Mouse (Mus musculus) monocyte, adult 2 months (primary cell): ENCODE data around the gene Tuba4a.

Experiments
- DNase-seq, 2 experiments: peaks; one replicate each; pipeline ENCODE4 v3.0.0; 2022; ENCODE audit warnings: low spot score in 2 of 2, low read depth in 1 of 2

Gene Tuba4a

DNA sequence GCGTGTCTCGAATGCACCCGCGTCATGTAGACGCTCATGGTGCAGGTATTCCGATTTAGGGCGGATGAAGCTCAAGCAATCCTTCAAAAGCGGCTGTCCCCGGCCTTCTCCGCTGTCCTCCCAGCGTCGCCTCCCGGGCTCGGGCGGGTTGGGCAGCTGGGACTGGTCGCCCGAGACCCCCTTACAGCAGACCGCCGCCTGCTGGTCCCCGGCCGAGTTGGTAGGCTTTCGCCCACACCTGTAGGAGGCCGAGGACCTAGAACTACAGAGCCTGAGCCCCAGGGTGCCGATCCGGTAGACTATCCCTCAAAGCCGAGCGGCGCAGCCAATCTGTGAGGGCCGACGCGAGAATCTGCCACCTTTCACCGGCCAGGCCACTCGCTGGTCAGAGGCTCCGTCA lies at the start of gene Tuba4a:
TSS of gene Tuba4a (minus strand) at position 335 of the 400 bp plus-strand sequence.
- DNase-seq: no peak

DNA sequence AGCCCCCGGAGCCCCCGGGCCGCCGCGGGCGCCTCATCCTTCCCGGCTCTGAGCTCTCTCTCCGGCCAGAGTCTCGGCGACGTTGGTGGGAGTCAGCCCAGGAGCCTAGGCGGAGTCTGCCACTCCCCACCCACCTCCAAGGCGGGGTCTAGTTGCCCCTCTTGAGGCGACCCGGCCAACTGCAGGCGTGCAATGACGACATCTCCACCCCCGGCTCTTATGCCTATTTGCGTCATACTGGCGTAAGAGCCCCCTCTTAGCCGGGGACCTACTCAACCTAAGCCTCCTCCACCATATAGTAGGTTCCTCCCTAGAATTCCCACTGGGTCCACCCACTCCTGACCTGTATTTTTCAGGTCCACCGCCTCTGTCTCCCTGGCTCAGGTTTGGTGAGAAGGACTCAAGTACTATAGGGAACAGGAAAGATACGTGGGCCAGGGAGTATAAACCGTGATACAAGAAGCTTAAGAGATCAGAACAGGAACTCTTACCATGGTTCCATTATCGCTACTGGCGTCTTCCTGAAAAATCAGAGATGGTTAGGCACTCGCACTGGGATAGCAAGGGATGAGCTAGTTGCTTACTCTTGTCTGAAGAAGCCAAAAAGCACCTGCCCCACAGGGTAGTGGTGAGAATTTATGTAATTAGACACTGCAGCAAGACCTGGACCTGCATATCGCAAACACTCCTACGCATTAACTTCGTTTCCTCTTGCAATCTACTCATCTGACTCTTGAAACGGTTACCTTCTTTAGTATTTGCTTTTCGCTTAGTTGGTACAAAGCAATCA lies 44.6 kb upstream of the Tuba4a start, which contains the start of gene Ptprn:
TSS of gene Ptprn (minus strand) at position 412 of the 790 bp plus-strand sequence.
- no peak for DNase-seq

DNA sequence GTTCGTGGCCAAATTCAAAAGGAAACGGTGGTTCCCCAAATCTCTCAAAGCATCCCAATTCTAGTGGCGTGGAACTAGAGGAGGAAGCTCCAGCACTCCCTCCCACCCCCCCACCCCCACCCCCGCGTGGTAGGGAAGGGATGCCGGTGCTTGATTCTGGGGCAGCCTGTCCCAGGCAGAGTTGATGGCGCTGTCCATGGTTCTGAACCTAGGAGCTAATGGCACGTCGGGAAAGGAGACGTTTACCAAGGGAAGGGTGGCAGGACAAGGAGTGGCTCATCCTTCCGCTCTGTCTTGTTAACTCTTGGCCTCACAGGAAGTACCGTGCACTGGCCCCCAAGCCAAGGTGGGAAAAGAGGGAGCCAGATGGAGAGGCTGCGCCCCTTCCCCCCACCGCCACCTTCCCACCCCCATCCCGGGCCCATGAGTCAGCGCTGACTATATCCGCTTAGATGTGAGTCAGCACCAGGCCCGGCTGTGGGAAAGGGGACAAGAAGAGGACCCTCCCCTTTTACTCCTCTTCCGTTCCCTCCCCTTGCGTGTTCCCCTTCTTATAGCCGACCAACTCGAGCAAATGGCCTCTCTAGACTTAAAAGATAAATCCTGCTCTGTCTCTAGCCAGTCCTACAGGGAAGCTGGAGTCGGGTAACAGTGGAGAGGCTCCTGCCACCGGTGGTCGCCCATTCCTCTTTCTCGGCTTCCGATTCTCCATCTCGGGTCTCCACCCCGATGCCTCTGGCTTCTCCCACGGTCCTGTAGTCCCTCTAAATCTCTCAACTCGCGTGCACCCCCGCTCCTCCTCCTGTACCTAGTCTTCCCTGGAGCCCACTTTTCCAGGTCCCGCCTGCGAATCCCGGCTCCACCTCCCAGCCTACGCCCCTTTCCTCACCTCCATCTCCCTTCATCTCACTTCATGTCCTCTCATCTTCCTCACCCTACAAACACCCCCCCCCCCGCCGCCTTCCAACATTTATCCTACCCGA lies 43.6 kb upstream of the Tuba4a start:
- no peak for DNase-seq

DNA sequence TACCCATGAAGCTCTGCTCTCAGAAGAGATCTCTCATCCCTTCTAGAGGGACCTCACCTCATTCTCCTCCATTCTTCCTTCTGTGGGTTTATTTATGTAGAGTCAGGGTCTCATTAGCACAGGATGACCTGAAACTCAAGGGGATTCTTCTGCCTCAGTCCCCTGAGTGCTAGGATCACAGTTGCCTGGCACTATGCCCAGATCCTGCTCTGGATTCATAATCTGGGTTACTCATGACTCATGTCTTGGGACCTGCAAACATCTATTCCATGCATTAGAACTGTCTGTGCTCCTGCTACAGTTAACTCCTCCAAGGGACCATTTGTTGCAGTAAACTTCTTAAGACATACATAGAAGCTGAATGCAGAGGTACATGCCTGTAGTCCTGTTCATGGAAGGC lies 41.6 kb upstream of the Tuba4a start:
- DNase-seq: no peak

DNA sequence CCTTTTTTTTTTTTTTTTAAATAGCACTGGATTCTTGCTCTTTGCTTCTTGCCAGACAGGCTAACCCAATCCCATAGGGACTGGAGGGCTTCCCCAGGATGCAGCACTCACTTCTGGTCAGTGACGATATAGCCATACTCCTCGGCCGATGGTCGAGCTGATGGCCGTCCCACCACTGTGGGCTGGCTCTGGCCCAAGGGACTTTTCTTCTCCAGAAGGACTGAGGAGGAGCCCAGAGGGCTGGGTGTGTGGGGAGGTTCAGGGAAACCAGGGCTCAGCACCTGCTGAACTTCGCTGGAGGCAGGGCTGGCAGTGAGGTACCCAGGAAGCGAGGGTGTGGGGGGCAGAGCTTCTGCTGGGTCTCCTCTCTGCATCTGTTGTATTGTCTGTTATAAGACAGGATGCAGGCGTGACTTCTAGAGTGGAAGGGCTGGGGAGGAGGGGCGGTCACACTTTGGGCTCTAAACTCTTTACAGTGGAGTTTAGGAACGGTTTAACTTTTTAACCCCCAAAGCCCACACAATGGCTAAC lies 35.9 kb upstream of the Tuba4a start:
- no peak for DNase-seq

- DNase-seq: no peak
These were observed 35.0 kb upstream of the Tuba4a start for GRCm38 (mm10) chr1:75254625-75255013.

GRCm38 (mm10) chr1:75253849-75254624 lies 34.4 kb upstream of the Tuba4a start:
- peak; percentile 69 to 80 for DNase-seq

DNA sequence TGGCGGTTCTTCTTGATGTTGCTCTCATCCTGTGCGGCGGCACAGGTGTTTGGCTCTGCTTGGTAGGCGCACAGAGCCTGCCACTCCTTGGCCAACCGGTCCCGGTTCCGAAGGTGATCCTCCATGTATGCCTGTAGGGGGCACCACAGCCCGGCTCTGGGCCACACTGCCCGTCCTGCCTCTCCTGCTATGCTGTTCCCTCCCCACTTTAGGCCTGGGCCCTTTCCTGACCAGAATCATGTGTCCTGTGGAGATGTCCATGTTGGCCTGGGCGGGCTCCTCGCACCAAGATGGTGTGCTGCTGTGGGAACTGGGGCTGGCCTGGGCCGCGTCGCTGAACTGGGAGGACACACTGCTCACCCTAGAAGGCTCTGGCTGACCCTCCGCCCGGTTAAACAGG lies 33.4 kb upstream of the Tuba4a start:
- no peak for DNase-seq

DNA sequence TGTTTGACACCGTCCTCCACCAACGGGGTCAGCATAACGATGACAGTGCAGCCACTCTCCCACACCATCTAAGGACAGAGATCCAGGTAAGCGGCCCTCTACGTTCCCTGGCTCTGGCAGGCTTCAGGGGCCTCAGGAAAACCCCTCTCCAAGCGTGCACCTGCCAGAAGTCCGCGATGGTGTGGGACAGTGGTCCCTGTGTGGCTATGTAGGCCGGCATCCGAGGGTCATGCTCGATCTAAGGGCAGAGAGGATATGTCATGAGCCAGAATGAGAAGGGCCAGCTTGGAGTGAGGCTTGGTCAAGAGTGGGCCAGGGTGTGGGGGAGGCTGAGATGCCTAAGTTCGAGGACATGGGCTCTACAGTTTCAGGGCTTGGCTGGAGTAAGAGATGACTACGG lies 32.6 kb upstream of the Tuba4a start:
- DNase-seq: no peak

DNA sequence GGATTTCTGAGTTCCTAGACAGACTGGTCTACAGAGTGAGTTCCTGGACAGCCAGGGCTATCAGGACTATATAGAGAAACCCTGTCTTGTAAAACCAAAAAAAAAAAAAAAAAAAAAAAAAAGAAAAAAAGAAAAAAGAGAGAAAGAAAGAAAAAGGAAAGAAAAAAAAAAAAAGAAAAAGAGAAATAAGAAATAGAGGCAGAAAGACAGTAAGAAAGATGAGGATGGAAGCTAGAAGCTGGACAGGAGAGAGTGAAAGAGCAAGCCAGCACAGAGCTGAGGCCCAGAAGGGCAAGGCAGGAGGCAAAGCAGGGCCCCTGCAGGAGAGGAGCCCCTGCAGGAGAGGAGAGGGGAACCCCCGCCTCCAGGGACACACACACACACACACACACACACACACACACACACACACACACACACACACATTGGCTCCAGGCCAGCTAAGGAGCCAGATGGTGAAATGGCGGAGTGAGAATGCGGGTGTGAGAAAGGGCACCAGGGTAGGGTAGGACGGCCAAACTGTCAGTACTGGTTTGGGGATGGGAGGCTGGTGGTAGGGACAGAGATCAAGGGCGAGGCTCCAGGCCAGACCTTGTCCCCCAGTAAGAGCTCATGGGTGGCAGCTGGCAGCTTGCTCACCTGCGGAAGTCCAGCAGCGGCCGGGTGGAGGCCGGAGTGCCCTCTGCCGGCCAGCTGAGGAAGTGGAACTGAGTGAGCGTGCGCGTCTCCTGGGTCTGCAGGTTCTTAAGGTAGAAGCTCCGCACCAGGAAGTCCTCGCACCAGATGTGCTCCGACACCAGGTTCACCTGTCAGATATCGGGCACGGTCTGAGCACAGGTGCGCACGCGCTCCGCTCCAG lies 31.7 kb upstream of the Tuba4a start:
- DNase-seq: peak in 1 of 2 experiments; percentile 68

DNA sequence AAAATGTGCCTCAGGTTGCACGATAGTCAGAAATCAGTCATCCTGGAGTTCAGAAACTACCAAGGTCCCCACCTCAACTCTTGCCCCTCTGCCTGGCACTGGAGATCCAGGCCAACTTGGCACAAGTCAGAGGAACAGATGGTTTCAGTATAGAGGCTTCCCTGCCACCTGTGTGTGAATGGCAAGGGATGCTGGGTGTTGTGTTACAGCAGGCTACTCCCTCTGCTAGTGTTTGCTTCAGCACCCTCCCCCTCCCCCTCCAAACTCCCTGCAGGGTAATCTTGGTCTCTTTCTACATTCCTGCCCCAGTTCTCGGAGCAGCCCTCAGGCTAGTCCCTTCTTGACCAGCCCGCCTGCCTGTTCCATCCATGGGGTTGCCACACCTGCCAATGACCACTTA lies 30.8 kb upstream of the Tuba4a start:
- no peak for DNase-seq

- no peak for DNase-seq
These were observed 28.5 kb upstream of the Tuba4a start for GRCm38 (mm10) chr1:75248041-75248772.

DNA sequence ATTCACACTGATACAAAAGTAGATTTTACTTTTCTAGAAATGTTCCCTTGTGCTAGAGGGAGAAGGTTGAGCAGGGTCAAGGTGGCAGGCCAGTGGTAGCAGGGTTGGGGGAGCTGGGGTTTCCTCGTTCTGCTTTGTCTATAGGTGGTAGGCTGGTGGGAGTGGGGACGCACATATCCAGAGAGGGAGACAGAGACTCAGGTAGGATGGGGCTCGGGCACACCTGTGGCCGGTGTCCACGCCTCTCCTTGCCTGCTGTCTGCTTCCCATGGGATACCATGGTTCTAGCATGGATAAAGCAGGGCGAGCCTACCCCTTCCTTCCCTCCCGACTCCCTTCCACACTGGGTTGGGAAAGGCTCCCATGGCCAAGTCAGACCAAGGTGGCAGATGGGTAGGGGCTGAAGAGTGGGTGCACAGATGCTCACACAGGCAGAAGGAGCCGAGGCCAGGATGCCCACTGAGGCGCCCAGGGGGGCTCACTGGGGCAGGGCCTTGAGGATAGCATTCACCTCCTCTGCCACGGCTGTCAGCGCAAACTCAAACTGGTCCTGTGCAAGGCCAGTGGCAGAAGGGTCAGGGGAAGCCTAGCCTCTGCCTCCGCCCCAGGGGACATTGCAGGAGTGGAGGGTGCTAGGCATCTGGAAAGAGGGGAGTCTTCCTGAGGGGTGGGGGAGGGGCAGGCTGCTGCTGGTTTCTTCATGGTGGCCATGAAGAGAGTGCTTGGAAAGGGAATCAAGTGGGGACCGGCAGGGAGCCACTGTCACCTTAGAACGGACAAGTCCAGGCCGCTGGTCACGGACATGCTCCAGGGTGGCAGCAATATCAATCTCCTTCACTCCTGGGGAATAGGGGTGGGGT lies 27.6 kb upstream of the Tuba4a start:
- no peak for DNase-seq

DNA sequence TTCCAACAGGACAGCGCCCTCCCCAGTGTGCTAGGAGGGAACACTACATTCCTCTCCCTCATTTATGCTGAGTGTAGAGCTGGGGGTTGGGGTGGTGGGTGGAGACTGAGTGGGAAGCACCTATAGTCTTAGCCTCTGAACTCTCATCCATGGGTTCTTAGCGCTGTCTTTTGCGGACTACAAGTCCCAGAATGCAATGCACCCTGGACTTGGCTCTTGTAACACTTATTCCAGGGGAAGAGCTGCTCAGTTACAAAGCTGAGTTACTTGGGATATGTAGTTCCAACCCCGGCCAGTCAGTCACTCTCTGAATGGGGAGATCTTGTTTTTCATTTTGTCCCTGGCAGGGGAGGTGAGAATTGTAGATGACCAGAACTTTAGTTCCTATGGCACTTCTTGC lies 25.2 kb upstream of the Tuba4a start:
- no peak for DNase-seq

GRCm38 (mm10) chr1:75244175-75244826 lies 24.6 kb upstream of the Tuba4a start:
- DNase-seq: no peak

- DNase-seq: no peak
These were observed 23.7 kb upstream of the Tuba4a start for GRCm38 (mm10) chr1:75243411-75243810.

DNA sequence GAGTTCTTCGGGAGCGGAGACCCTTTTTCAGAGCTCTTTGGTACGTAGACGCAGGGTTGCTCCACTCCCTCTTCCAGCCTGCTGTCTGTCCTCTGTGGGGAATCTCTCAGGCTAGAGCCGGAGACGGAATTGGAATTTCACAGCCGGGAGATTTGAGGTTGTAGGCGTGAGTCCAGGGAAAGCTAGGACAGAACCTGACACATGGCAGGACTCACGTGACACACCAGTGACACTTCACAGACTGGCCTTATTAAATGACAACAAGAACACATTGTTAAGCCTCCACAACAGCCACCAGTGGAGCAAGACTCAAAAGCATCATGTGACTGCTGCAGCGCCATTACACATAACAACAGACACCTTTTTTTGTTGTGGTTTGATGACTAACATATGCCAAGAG lies 19.9 kb upstream of the Tuba4a start:
- no peak for DNase-seq
